Mouse (Mus musculus): ENCODE data around the gene Fut11.
"Not testable (repeated sequence)": the region's sequence is repeated elsewhere in the genome, so short reads cannot be mapped to it uniquely, and the experiment has no call there.

The Fut11 gene

DNA sequence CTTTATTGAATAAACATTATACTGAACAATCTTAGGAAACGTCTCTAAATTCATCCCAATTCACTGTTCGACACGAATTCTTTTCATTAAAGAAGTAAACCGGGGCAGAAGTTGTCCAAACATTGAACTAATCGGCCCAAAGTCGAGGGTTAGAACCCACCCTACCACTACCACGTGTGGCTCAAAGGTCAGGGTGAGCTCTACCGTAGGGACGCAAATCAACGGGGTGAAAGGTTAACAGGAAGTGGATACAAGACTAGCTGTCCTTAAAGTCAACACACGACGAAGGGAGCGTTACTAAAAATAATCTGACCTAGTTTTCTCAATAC is 21.1 kb upstream of the Fut11 start:
- in situ Hi-C loops (cut with MboI; ENCODE audit: low sequenced_read_pairs), result no loop called here

DNA sequence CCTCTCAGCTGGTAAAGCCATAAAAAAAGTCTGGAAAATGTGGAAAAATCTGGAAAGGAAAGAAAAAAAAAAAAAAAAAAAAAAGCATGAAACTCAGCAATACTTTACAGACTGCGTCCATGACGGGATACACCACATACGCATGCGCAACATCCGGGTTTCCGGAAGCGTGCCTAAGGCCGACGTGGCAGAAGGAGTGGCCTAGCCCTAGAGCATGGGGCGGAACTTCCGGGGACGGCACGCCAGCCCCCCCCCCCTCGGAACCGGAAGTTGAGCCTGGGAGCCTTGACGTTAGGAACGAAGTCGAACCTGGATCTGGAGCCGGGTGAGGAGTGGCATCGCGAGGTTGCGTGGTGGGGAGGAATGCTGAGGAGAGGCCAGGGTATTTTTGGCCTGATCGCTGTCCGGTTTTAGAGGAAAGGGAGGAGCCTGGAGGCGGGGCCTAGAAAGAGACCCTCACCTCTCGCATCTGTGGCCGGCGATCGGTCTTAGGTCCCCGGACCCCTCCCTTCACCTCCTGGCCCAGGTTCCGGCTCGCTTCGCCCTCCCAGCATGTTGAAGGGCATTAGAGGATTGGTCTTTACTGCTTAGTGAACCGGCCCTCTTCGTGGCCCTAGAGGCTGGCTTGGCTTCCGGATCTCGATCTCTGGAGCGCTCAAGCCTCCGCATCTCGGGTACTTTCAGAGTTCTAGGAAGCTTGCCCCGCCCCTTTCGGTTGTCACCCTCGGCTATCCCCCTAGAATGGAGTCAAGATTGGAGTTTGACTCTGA is 20.5 kb upstream of the Fut11 start, which contains the start of gene Sec24c:
TSS of gene Sec24c (plus strand) at position 245 of the 770 bp plus-strand sequence.
- in situ Hi-C loops (cut with MboI; ENCODE audit: low sequenced_read_pairs), result no loop called here

DNA sequence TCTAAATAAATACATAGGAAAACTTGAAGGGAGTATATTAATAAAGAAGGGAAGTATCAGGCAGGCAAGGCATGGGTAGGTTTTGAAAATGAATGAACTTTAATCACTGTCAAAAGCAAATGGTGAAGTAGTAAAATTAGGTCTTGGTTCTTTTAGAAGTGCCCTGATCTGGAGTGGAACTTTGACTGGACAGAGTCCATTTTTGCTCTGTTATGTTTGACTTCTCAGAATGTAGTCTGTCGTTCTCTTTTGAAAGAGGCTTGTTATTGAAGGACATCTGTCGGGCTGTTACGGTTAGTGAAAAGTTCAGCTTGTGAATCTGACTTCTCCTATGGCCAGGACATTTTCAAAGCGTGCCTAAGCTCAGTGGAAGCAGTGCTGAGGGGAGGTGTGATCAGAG is 16.9 kb upstream of the Fut11 start:
- in situ Hi-C loops (cut with MboI; ENCODE audit: low sequenced_read_pairs), result no loop called here

DNA sequence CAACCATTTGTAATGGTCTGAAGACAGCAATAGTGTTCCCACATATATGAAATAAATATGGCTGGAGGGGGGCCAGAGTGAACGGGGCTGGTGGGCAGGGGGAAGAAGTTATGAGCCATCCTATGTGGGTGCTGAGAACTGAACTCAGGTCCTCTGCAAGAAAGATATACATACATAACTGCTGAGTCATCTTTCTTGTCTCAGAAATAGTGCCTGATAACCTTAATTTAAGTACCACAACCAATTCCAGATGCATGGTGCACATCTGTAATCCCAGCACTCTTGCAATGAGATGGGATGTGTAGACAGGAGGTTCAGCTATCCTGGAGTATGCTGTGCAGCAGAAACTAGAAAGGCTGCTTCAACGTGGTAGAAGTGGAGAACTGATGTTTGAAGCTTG is 13.0 kb upstream of the Fut11 start:
- in situ Hi-C loops (cut with MboI; ENCODE audit: low sequenced_read_pairs), result no loop called here

DNA sequence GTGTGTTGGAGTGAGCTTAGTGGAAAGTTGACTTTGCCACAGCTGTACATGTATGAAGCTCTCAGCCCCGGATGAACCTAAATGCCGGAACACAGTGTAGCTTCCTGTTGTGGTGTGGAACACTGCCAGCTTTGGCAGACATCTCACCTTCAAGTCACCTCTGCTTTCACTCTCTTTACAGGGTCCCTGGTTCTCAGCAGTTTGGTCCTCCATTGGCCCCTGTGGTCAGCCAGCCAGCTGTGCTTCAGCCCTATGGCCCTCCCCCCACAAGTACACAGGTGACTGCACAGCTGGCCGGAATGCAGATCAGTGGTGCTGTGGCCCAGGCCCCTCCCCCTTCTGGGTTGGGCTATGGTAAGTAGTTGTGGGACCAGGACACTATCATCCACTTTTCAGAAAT is 12.3 kb upstream of the Fut11 start:
- in situ Hi-C loops (cut with MboI; ENCODE audit: low sequenced_read_pairs), result no loop called here

DNA sequence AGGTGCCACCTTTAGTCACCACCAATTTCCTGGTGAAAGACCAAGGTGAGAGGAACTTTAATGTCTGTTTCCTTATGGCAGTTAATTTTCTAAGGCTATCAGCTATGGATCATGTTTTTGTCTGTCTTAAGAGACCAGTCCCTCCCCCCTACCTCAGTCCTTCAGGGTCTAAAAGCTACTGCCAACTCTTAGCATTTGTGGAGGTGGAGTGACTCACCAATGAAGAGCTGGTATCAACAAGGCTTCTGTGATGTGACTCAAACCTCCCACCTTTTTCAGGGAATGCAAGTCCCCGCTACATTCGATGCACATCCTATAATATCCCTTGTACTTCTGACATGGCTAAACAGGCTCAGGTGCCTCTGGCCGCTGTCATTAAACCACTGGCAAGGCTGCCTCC is 8.2 kb upstream of the Fut11 start:
- in situ Hi-C loops (cut with MboI; ENCODE audit: low sequenced_read_pairs), result no loop called here

DNA sequence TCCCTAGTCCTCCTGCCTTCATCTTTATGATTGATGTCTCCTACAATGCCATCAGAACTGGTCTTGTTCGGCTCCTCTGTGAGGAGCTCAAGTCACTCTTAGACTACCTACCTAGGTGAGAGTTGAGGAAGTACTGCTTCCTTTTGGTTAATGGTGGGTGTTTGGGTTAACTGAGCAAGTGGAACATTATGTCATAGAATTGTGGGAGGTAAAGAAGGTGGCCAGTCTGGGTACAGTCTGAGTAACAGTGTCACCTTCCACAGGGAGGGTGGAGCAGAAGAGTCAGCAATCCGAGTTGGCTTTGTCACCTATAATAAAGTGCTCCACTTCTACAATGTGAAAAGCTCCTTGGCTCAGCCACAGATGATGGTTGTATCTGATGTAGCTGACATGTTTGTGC is 5.8 kb upstream of the Fut11 start:
- in situ Hi-C loops (cut with MboI; ENCODE audit: low sequenced_read_pairs), result no loop called here

DNA sequence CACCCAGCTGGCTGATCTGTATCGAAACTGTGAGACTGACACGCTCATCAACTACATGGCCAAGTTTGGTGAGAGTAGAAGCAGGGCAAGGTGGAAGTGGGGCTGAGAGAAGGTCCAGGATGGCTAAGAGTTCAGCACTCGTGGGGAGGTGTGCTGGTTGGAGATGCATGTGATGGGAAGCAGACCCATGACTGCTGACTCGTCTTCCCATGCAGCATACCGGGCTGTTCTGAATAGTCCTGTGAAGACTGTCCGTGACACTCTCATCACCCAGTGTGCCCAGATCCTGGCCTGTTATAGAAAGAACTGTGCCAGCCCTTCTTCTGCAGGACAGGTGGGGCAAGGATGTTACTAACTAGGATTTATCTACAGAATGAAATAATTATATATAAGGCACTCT is 3.0 kb upstream of the Fut11 start:
- in situ Hi-C loops (cut with MboI; ENCODE audit: low sequenced_read_pairs), result no loop called here

DNA sequence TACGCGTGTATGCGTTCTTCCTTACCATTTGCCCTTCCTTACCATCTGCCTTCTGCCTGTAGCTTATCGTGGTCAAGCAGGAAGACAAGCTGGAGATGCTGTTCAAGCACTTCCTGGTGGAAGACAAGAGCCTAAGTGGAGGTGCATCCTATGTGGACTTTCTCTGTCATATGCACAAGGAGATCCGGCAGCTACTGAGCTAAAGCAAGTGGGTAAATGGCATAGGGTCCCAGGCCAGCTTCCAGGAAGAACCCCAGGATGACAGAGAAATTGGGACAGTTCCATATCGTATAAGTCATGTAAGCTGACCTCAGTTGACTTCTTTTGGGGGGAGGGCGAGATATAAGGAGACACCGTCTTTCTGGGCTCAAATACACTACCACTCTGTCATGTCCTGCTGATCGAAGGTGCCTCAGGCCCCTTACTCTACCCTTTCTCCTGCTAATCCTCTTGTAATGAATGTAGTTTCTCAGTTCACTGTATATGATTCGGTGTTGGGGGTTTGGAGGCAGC is 1.1 kb upstream of the Fut11 start:
- in situ Hi-C loops (cut with MboI; ENCODE audit: low sequenced_read_pairs), result no loop called here

DNA sequence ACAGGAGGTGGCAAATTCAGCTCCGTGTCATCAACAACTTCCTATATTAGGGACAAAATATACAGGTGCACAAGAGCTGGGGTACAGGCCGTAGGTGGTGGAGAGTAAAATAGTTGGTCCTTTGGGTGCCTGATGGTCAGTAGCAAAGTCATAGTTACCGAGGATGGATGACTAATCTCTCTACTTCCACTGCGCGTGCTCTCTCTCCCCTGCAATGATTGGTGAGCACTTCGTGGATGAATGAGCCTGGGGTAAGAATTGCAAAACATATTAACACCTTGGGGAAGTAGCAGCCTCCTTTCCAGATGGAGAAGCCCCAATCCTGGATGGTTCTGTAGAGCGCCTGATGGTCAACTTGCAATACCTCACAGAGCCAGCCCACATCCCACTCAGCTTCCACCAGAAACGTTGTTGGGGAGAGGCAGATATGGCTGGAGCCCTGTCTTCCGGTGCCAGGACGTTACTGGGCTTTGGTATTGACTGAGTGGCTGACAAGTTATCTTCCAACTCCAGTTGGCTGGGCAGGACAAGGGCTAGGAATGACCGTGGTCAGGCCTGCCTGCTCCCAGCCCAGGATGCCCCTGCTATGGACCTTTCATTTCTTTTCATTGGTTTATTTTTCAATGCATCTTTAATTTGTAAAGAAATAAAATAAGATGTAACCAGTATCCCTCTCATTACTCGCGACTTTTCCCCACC is 434 bp upstream of the Fut11 start:
- in situ Hi-C loops (cut with MboI; ENCODE audit: low sequenced_read_pairs), result no loop called here

DNA sequence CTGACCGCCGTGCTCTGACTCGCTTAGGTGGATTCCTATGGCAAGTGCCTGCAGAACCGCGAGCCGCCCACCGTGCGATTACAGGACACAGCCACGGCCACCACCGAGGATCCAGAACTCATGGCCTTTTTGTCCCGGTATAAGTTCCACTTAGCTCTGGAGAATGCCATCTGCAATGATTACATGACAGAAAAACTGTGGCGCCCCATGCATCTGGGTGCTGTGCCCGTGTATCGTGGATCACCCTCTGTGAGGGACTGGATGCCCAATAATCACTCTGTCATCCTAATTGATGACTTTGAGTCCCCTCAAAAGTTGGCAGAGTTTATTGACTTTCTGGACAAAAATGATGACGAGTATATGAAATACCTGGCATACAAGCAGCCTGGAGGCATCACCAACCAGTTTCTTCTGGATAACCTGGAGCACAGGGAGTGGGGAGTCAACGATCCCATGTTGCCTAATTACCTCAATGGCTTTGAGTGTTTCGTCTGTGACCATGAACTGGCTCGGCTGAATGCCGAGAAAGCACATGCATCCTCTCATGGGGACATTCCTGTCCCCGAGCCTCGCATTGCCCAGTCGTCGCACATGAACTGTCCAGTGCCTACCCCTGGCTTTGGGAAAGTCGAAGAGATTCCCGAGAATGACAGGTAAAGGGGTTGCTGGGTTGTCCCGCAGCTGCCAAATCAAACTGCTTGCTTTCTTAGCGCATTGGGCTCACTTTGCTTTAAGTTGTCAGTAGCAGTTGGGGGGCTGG is 1.2 kb downstream of the Fut11 start:
- in situ Hi-C loops (cut with MboI; ENCODE audit: low sequenced_read_pairs), result no loop called here

DNA sequence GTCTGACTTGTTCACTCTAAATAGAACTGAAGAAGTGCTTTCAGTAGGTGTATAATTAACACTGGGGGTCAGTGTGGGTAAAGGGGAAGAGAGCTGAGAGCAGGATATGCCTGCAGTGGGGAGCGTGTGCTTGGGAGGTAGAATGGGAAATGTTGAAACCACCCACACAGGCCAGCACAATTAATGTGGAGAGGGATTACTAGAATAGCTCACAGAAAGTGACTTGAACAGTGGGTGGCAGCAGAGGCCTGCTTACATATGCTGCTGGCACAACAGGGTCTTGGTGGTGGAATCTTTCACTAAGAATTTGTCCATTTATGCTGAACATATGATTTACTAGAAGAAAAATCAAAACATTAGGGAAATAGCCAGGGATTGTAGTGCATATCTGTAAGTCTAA is 2.2 kb downstream of the Fut11 start:
- in situ Hi-C loops (cut with MboI; ENCODE audit: low sequenced_read_pairs), result no loop called here

DNA sequence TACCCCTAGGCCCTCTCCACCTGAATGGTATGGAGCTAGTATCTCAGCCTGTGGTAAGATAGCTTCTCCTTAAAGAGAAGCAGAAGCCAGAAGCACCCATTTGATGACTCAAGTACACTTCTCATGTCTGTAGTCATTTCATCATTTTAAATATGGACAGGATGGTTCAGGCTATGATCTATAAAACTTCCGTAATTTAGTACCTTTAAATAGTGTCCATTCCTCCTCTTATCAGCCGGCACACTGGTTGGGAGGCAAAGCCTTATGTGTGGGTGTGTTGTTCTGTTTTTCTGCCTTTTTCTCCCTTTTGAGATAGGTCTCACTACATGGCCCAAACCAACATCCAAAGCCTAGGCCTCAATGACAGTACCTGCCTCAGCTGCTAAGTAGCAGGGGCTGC is 3.7 kb downstream of the Fut11 start:
- in situ Hi-C loops (cut with MboI; ENCODE audit: low sequenced_read_pairs), result no loop called here

DNA sequence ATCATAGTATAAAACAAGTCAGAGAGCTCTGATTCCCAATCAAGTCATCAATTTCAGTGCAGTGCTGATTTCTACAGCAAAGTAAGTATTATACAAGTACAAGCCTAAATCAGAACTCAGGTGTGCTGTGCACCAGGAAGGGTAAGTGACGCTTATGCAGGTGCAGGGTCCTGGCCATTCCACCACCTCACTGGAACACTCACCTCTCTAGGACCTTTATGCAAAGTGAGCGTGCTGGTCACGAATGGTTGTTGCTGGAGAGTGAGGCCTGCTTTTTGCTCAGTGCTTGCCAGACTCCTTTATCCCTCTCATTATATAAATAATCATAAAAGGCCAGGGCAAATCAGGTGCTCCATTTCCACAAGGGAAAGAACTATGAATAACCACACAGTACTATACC is 5.6 kb downstream of the Fut11 start:
- in situ Hi-C loops (cut with MboI; ENCODE audit: low sequenced_read_pairs), result no loop called here

DNA sequence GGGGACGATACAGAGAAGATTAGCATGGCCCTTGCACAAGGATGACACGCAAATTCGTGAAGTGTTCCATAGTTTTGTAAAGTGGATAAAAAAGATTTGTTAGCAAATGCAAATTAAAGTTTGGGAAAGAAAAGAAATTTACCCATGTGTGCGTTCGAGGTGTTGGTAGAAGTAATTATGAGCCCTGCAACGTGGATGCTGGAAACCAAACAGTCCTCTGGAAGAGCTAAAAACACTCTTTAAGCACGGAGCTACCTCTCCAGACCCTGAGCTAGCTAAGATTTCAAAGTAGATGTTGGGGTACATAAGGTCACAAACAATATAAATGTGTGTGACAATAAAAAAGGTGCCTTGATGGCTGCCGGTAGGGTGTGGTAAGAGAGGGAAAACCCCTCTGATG is 6.8 kb downstream of the Fut11 start:
- in situ Hi-C loops (cut with MboI; ENCODE audit: low sequenced_read_pairs), result no loop called here

DNA sequence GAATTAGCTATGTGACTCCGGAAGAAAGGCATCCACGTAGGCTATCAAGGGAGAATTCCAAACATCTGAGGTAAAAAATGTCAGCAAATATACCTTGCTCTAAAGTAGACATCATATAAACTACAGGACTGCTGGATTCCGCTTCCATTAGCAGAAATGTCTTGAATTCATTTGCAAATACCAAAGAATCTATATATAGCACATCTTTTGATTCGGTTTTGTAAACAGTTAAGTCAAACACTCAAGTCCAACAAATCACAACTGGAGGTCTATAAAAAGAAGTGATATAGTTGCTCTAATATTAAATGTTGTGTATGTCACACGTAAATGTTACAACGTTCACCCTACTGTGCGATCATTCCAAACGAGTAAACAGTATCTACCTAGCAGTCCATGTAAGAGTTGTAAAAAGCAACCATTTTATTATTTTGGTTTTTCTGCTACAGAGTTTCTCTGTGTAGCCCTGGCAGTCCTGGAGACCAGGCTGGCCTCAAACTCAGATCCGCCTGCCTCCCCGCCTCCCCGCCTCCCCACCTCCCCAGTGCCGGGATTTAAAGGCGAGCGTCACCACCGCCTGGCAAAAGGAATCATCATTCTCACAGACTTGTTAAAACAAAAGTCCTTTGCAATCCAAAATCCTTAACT is 7.5 kb downstream of the Fut11 start:
- in situ Hi-C loops (cut with MboI; ENCODE audit: low sequenced_read_pairs), result no loop called here

DNA sequence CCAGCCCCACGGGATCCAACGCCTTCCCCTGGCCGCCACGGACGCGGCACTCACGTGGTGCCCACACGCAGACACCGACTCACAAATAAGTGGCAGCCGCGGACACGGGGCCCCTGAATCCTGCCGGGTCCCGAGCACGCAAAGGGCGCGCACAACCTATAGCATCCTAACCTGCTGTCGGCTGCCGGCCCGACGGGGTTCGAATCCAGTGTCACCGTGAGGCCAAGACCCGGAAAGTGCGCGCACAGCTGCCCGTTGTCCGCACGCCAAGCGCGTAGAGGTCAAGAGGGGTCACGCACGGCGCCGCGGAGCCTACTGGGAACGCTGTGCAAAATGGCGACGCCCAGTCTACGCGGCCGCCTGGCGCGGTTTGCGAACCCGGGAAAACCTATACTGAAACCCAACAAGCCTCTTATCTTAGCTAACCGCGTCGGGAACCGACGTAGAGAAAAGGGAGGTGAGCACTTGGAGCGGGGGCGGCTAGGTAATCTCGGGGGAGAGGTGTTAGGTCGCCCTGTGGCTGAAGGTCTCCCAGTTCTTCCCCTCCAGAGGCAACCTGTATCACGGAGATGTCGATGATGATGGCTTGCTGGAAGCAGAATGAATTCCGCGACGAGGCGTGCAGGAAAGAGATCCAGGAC is 8.1 kb downstream of the Fut11 start, which contains the start of gene Chchd1:
TSS of gene Chchd1 (plus strand) at position 266 of the 641 bp plus-strand sequence.
- in situ Hi-C loops (cut with MboI; ENCODE audit: low sequenced_read_pairs), result no loop called here

DNA sequence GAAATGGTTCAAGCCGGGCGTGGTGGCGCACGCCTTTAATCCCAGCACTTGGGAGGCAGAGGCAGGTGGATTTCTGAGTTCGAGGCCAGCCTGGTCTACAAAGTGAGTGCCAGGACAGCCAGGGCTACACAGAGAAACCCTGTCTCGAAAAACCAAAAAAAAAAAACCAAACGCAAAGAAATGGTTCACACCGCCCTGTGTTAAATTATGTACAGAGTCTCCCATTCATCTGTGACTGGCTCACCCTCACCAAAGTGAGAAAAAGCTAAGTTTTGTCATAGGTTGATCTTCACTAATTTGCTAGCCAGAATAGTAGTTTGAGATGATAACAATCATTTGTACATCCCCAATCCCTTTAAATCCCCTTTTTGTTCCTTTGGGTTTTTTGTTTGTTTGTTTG is 8.7 kb downstream of the Fut11 start:
- in situ Hi-C loops (cut with MboI; ENCODE audit: low sequenced_read_pairs), result not testable (repeated sequence)

DNA sequence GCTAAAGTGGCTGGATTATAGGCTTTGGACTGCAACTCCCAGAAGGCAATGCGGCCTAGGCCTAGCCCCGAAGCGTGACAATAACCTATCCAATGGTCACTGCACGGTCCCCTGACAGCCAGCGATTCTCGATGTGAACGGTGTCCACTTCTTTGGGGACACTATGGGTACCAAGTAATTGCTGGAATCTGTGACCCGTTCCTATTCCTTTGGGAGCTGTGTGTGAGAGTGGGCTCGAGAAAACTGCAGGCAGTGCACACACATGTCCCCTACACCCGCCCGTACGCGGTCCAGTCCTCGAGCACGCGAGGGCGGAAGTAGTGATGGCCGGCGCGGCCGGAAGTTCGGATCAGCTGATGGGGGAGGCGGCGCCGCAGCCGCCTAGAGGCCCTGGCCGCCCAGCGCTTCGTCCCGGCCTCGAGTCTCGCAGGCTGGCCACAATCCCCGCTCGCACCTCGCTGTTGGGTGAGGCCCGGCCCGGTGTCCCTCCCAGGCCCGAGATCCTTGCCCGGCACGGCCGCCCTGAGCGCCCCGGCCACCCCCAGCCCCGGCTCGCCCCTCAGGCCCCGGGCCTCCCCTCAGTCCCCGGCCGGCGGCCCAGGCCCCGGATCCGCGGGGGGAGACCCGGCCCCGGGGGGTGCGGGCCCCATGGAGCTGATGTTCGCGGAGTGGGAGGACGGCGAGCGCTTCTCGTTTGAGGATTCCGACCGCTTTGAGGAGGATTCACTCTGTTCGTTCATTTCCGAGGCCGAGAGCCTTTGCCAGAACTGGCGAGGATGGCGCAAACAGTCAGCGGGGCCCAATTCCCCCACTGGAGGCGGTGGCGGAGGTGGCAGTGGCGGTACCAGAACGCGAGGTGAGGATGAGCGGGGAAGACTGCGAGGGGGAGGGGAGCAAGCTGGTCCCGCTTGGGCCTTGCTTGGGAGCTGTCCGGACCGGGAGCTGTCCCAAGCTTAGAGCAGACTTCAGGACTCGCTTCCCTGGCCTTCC is 12.7 kb downstream of the Fut11 start, which contains the start of gene Zswim8:
TSS of gene Zswim8 (plus strand) at position 352 of the 990 bp plus-strand sequence.
- in situ Hi-C loops (cut with MboI; ENCODE audit: low sequenced_read_pairs), result no loop called here

Data from CH12F3 (cell line).